Mouse (Mus musculus): ENCODE results near the gene Armcx6.

DNA sequence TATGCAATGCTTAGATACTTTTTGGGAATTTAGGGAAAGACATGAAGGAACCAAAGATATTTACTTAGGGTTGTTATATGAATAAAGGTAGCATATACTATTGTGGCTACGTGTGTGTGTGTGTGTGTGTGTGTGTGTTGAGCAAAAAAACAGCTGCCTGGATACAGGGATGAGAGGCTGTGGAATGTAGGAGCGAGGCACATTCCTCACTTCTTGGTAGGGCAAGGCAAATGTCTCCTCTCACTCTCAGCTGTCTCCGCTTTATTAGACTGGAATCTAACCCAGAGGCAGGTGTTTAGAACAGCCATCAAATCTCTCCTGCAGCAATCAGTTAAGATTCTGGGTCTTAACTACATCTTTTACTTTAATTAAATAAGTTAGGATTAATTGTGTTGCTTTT lies 34.4 kb downstream of the Armcx6 start:
- TF ChIP-seq POLR2A (IDR thresholded peaks at IDR 0.05; ENCODE audit: insufficient read depth, low read depth, low read length): no peak
- no peak for TF ChIP-seq CTCF (IDR thresholded peaks at IDR 0.05)
- TF ChIP-seq EP300 (IDR thresholded peaks at IDR 0.05; ENCODE audit: insufficient read depth, low read depth, low read length): no peak

Measured in heart, adult 2 months (tissue).